Mouse (Mus musculus) heart, postnatal 36 days (tissue): Measurements from ENCODE around the gene Nipsnap3a. TPM values are rescaled to one million over a fixed set of nuclear protein-coding genes. Genes with fewer than 3 reads are reported as not detected.

Source experiments
- DNase-seq, 2 experiments: peaks; one replicate each; pipeline ENCODE4 v3.0.0; 2021 to 2022
- intact Hi-C: fragments of 180-260 bp; cut with DNase I; formaldehyde crosslinking; loops from one replicate; pipeline ENCODE4 v1.15.1; 2025
- total RNA-seq, 2 experiments: library from RNA; stranded (reverse); gene quantifications; 2 replicates each; pipeline ENCODE4 v1.2.3; 2021

Gene Nipsnap3a
- total RNA-seq, 2 experiments from 2014 or later: not detected

DNA sequence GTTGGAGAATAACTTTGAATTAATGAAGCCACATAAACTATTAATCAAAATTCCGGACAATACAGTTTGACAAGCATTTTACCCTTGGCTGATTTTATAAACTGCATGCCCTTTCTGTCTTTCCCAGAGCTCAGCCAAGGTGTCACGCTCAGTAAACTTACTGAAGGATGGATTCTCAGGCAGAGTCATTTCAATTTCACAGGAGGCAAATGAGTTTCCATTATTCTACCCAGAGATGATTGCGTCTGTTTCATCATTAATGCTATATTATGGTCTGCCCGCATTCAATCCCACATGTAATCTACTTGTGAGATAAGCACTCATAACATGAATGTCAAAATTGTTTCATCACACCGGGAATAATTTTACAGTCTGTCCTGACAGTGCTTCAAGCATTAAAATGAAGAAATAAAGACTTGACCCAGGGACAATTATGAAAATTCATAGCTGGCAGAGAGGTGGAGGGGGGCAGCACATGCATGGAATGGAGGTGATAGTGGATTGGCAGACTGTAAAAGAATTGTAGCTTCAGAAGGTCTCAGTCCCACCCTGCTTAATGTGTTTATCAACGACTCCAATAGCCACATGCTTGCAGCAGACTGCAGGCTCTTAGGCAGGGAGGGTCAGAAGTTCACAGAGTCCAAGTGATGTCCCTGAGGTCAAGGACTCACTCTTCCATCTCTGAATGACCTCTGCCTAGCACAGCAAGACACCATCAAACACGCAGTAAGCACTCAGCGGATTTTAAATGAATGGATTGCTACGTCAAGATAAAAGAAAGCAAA is 57.4 kb downstream of the Nipsnap3a start:
- no peak for DNase-seq
- intact Hi-C loops: no loop called here

Other genes starting within 250 kb of the Nipsnap3a start
- not detected for gene Olfr275, start 174.7 kb upstream of the Nipsnap3a start, total RNA-seq
- gene Olfr273, start 130.0 kb upstream of the Nipsnap3a start, total RNA-seq: not detected
- gene Olfr272, start 70.1 kb upstream of the Nipsnap3a start, total RNA-seq: not detected
- not detected for gene Olfr270, start 24.7 kb upstream of the Nipsnap3a start, total RNA-seq
- gene Nipsnap3b, start 22.6 kb downstream of the Nipsnap3a start, total RNA-seq: 1 to 10 TPM; 5.3 to 6.9 TPM
- gene Abca1, start 170.6 kb downstream of the Nipsnap3a start, total RNA-seq: 10 to 100 TPM; 24.6 to 26.3 TPM